Mouse (Mus musculus): Measurements from ENCODE around the gene Lhx2. TPM values are rescaled to one million over a fixed set of nuclear protein-coding genes. Genes with fewer than 3 reads are reported as not detected.
A peak's percentile ranks its signal among the peaks of the same experiment; 100 is the strongest.

Gene Lhx2
- polyA plus RNA-seq, 1 experiment from 2014 or later: 11.0 TPM

DNA sequence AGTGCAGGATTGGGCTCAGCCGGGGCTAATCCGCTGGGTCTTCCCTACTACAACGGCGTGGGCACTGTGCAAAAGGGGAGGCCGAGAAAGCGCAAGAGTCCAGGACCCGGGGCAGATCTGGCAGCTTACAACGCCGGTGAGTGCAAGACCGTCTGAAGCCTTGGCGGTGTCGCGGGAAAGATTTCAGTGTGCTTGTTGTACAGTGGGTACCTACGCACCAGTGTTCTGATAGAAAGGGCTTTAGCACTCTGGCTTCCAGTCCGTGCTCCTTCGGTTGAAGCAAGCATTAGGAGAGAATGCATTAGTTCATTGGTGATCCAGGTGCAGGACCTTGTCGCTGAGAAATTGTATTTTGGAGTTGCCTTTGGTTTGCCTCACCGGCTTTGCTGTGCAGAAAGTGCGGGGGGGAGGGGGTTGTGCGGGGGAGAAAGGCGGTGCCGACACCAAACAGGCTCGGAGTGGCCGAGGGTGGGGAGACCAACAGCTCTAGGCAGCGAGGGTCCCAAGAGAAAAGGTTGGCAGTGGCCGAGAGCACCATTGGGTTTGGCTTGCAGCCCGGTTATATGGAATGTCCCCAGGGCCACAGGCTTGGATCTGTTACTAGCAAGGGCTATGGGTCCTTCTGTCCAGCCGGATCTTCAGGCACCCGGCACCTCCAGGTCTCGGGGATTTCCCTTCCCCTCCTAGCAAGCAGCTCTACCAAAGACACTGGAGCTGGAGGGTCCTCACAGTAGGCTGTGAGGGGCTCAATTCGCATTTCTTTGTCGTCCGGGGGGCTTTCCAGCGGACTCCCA, 15.8 kb downstream of the Lhx2 start:
- Histone ChIP-seq H3K36me3 (ENCODE audit: control insufficient read depth, insufficient read depth, low read length) (no peaks in the 10 kb centered on the region), H3K27me3 (replicated peaks; ENCODE audit: control insufficient read depth, insufficient read depth, low read length) (peaks cover 100% of the 10 kb centered on the region), H3K4me1 (replicated peaks; ENCODE audit: control insufficient read depth, insufficient read depth, low read length) (peaks cover 8% of the 10 kb centered on the region), H3K4me3 (ENCODE audit: low read depth, low read length) (peak overlapping the region; percentile 47), H3K9me3 (ENCODE audit: control insufficient read depth, low read length) (no peaks in the 10 kb centered on the region), H3K4me2 (peak overlapping the region; percentile 50), H3K9ac (ENCODE audit: low read depth, low read length) (peak overlapping the region; percentile 31; the same call in 1 of the 2 replicates), H3K27ac (ENCODE audit: low read depth, low read length) (no peak overlapping the region)
- 2% methylated on average over 34 of the region's 34 CpGs for WGBS
- ATAC-seq (replicated peaks; ENCODE audit: low FRiP score) (no peak), DNase-seq (ENCODE audit: low spot score) (peak; percentile 63)

- peak overlapping the region; percentile 50 for H3K4me2 ChIP-seq
- WGBS: 2% methylated on average over 19 of the region's 19 CpGs
- H3K27me3 ChIP-seq (replicated peaks; ENCODE audit: control insufficient read depth, insufficient read depth, low read length): peaks cover 100% of the 10 kb centered on the region
Observed at GRCm38 (mm10) chr2:38355731-38356427, 16.8 kb downstream of the Lhx2 start.

GRCm38 (mm10) chr2:38356428-38357260, 17.6 kb downstream of the Lhx2 start:
- Histone ChIP-seq H3K4me2 (peak overlapping the region; percentile 50), H3K27me3 (replicated peaks; ENCODE audit: control insufficient read depth, insufficient read depth, low read length) (peaks cover 100% of the 10 kb centered on the region), H3K27ac (ENCODE audit: low read depth, low read length) (no peak overlapping the region), H3K4me1 (replicated peaks; ENCODE audit: control insufficient read depth, insufficient read depth, low read length) (peaks cover 3% of the 10 kb centered on the region; the same call in 1 of the 2 replicates), H3K9ac (ENCODE audit: low read depth, low read length) (peak overlapping the region; percentile 58), H3K36me3 (ENCODE audit: control insufficient read depth, insufficient read depth, low read length) (no peaks in the 10 kb centered on the region), H3K9me3 (ENCODE audit: control insufficient read depth, low read length) (no peaks in the 10 kb centered on the region), H3K4me3 (ENCODE audit: low read depth, low read length) (peak overlapping the region; percentile 47)
- ATAC-seq (replicated peaks; ENCODE audit: low FRiP score): no peak
- WGBS: 2% methylated on average over 53 of the region's 53 CpGs
- no peak for DNase-seq (ENCODE audit: low spot score)

More at GRCm38 (mm10) chr2:38355731-38356427, 16.8 kb downstream of the Lhx2 start:
- DNase-seq (ENCODE audit: low spot score) (no peak), ATAC-seq (replicated peaks; ENCODE audit: low FRiP score) (no peak)
- H3K9me3 ChIP-seq (ENCODE audit: control insufficient read depth, low read length): no peaks in the 10 kb centered on the region
- H3K36me3 ChIP-seq (ENCODE audit: control insufficient read depth, insufficient read depth, low read length): no peaks in the 10 kb centered on the region
- peaks cover 3% of the 10 kb centered on the region for H3K4me1 ChIP-seq (replicated peaks; ENCODE audit: control insufficient read depth, insufficient read depth, low read length)
- H3K27ac ChIP-seq (ENCODE audit: low read depth, low read length): no peak overlapping the region
- H3K4me3 ChIP-seq (ENCODE audit: low read depth, low read length): peak overlapping the region; percentile 47
- H3K9ac ChIP-seq (ENCODE audit: low read depth, low read length): peak overlapping the region; percentile 58

GRCm38 (mm10) chr2:38357294-38358246, 18.5 kb downstream of the Lhx2 start:
- peak overlapping the region; percentile 47 for H3K4me3 ChIP-seq (ENCODE audit: low read depth, low read length)

DNA sequence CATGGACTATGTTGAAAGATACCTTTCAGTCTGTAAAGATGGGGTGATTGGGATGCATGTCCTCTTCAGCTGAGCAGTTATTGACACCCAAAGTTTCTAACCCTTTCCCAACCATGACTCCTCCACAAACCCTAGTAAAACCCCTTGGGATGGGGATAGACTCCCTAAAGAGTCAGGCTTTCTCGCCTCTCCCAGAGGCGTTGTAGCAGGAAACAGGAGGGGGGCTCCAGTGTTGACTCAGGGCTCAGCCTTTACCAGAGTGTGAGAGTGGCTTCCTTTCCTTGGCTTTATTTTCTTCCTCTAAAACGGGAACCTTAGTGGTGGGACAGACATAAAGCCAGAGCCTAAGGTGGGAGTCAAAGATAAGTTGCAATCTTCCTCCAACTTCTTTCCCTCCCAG, 19.5 kb downstream of the Lhx2 start:
- no peak for DNase-seq (ENCODE audit: low spot score)

More at GRCm38 (mm10) chr2:38357294-38358246, 18.5 kb downstream of the Lhx2 start:
- Histone ChIP-seq H3K9me3 (ENCODE audit: control insufficient read depth, low read length) (no peaks in the 10 kb centered on the region), H3K27ac (ENCODE audit: low read depth, low read length) (no peak overlapping the region), H3K36me3 (ENCODE audit: control insufficient read depth, insufficient read depth, low read length) (no peaks in the 10 kb centered on the region), H3K9ac (ENCODE audit: low read depth, low read length) (peak overlapping the region; percentile 28; the same call in 1 of the 2 replicates), H3K4me2 (peak overlapping the region; percentile 50), H3K4me1 (replicated peaks; ENCODE audit: control insufficient read depth, insufficient read depth, low read length) (peaks cover 3% of the 10 kb centered on the region; the same call in 1 of the 2 replicates), H3K27me3 (replicated peaks; ENCODE audit: control insufficient read depth, insufficient read depth, low read length) (peaks cover 99% of the 10 kb centered on the region)
- WGBS: 6% methylated on average over 35 of the region's 35 CpGs
- DNase-seq (ENCODE audit: low spot score) (no peak), ATAC-seq (replicated peaks; ENCODE audit: low FRiP score) (no peak)

GRCm38 (mm10) chr2:38359186-38359585, 20.1 kb downstream of the Lhx2 start:
- H3K27ac ChIP-seq (ENCODE audit: low read depth, low read length): no peak overlapping the region
- no peak overlapping the region for H3K4me3 ChIP-seq (ENCODE audit: low read depth, low read length)
- no peak for ATAC-seq (replicated peaks; ENCODE audit: low FRiP score)
- H3K27me3 ChIP-seq (replicated peaks; ENCODE audit: control insufficient read depth, insufficient read depth, low read length): peaks cover 97% of the 10 kb centered on the region
- H3K9me3 ChIP-seq (ENCODE audit: control insufficient read depth, low read length): no peaks in the 10 kb centered on the region
- DNase-seq (ENCODE audit: low spot score): no peak
- peaks cover 3% of the 10 kb centered on the region; the same call in 1 of the 2 replicates for H3K4me1 ChIP-seq (replicated peaks; ENCODE audit: control insufficient read depth, insufficient read depth, low read length)
- H3K4me2 ChIP-seq: peak overlapping the region; percentile 26; the same call in 1 of the 2 replicates
- no peak overlapping the region for H3K9ac ChIP-seq (ENCODE audit: low read depth, low read length)
- 6% methylated on average over 10 of the region's 10 CpGs for WGBS
- H3K36me3 ChIP-seq (ENCODE audit: control insufficient read depth, insufficient read depth, low read length): no peaks in the 10 kb centered on the region

More for the DNA sequence above, 19.5 kb downstream of the Lhx2 start:
- 5% methylated on average over 3 of the region's 3 CpGs for WGBS
- no peak overlapping the region for H3K27ac ChIP-seq (ENCODE audit: low read depth, low read length)
- no peak for ATAC-seq (replicated peaks; ENCODE audit: low FRiP score)
- H3K36me3 ChIP-seq (ENCODE audit: control insufficient read depth, insufficient read depth, low read length): no peaks in the 10 kb centered on the region
- peak overlapping the region; percentile 26; the same call in 1 of the 2 replicates for H3K4me2 ChIP-seq
- no peak overlapping the region for H3K9ac ChIP-seq (ENCODE audit: low read depth, low read length)
- H3K4me1 ChIP-seq (replicated peaks; ENCODE audit: control insufficient read depth, insufficient read depth, low read length): peaks cover 3% of the 10 kb centered on the region; the same call in 1 of the 2 replicates
- no peak overlapping the region for H3K4me3 ChIP-seq (ENCODE audit: low read depth, low read length)
- peaks cover 98% of the 10 kb centered on the region for H3K27me3 ChIP-seq (replicated peaks; ENCODE audit: control insufficient read depth, insufficient read depth, low read length)
- no peaks in the 10 kb centered on the region for H3K9me3 ChIP-seq (ENCODE audit: control insufficient read depth, low read length)

GRCm38 (mm10) chr2:38359811-38360210, 20.7 kb downstream of the Lhx2 start:
- no peak overlapping the region for H3K4me3 ChIP-seq (ENCODE audit: low read depth, low read length)
- peaks cover 97% of the 10 kb centered on the region for H3K27me3 ChIP-seq (replicated peaks; ENCODE audit: control insufficient read depth, insufficient read depth, low read length)
- DNase-seq (ENCODE audit: low spot score) (no peak), ATAC-seq (replicated peaks; ENCODE audit: low FRiP score) (no peak)
- H3K9me3 ChIP-seq (ENCODE audit: control insufficient read depth, low read length): no peaks in the 10 kb centered on the region
- 13% methylated on average over 13 of the region's 13 CpGs for WGBS
- peaks cover 3% of the 10 kb centered on the region; the same call in 1 of the 2 replicates for H3K4me1 ChIP-seq (replicated peaks; ENCODE audit: control insufficient read depth, insufficient read depth, low read length)
- no peak overlapping the region for H3K27ac ChIP-seq (ENCODE audit: low read depth, low read length)
- no peak overlapping the region for H3K4me2 ChIP-seq
- H3K36me3 ChIP-seq (ENCODE audit: control insufficient read depth, insufficient read depth, low read length): no peaks in the 10 kb centered on the region
- no peak overlapping the region for H3K9ac ChIP-seq (ENCODE audit: low read depth, low read length)

Measured in liver, embryonic 11.5 days (tissue).